Mouse (Mus musculus): ENCODE results near the gene Gnl2. TPM values are rescaled to one million over a fixed set of nuclear protein-coding genes. Genes with fewer than 3 reads are reported as not detected.

The Gnl2 gene
- 10 to 100 TPM; 50.5 to 68.9 TPM for total RNA-seq (2023)

GRCm38 (mm10) chr4:125015806-125016635 lies at the start of gene Gnl2:
Gene Gnl2 (plus strand): TSS chr4:125016585.

DNA sequence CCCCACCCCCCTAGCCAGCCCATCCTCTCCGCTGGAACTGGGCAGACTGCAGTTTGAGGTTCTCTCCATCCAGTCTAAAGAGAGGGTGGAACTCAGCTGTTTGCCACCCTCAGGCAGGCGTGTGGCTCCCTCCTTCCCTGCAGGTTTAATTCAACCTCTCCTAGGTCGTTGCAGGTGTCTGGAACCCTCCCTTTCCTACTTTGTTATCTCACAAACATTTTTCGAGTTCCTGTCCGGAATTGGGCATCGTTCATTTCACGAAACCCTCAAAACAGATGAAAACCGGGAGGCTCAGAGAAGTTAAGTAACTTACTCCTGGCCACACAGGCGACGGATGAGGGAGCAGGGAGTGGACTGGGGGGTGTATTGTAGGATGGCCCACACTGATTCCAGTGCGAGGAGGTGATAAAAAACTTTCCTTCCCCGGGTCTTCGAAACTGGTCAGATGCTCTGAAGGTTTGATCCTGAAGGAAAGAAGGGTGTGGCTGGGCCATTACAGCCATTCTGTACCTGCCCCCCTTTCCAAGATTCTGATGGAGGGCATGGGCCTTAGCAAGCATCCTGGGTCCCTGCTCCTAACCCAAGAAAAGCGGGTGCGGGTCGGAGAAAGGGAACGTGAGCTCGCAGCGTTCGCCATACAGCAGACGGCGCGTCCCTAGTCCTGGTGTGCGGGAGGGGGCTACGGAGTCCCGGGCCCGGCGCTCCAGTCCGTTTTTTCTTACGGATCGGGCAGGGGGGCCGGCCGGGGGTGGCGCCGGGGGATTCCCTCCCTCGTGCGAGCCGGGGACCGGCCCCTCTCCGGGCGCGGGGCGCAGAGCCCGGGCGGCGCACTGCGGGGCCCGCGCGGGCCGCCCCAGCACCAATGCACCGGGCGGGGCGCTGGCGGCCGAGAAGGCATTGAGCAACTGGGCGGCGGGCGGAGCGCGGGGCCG lies 30.4 kb upstream of the Gnl2 start, which contains the start of gene Rspo1:
Rspo1 (plus strand) TSS at position 760 of the 932 bp plus-strand sequence.

DNA sequence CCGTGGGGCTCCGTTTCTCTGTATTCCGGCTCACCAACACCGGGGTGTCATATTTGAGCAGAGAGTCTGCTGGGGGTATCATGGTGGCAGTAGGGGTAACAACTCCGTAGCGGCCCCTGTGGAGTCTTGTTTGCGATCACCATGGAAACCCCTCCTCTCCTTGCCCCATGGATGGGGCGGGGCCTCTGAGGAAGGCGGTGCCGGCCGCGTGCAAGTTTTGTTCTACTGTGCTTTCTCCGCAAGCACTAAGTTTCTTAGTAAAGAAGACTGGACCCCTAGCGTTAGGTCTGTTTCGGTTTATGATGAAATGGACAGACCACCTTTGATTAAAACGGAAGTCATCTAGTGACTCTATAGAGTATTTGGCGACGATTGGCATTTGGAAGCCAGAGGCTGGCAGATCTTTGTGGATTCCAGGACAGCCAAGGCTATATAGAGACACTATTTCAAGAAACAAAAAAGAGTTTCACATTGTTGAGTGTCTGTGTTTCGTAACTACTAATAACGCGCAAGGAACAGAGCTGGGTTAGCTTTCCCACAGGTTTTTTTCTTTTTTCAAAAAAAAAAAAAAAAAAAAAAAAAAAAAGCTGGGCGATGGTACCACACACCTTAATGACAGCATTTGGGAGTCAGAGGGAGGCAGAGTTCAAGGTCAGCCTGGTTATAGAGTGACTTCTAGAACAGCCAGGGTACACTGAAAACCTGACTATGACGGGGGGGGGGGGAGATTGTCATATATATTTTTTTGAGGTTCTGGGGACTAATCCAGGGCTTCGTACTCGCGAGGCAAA lies 49.3 kb downstream of the Gnl2 start, which contains the start of gene Dnali1:
Dnali1 (minus strand) TSS at position 187 of the 791 bp plus-strand sequence.

GRCm38 (mm10) chr4:125066490-125067370 lies 50.3 kb downstream of the Gnl2 start, which contains the start of gene Snip1:
Gene Snip1 (plus strand): TSS chr4:125066672.

DNA sequence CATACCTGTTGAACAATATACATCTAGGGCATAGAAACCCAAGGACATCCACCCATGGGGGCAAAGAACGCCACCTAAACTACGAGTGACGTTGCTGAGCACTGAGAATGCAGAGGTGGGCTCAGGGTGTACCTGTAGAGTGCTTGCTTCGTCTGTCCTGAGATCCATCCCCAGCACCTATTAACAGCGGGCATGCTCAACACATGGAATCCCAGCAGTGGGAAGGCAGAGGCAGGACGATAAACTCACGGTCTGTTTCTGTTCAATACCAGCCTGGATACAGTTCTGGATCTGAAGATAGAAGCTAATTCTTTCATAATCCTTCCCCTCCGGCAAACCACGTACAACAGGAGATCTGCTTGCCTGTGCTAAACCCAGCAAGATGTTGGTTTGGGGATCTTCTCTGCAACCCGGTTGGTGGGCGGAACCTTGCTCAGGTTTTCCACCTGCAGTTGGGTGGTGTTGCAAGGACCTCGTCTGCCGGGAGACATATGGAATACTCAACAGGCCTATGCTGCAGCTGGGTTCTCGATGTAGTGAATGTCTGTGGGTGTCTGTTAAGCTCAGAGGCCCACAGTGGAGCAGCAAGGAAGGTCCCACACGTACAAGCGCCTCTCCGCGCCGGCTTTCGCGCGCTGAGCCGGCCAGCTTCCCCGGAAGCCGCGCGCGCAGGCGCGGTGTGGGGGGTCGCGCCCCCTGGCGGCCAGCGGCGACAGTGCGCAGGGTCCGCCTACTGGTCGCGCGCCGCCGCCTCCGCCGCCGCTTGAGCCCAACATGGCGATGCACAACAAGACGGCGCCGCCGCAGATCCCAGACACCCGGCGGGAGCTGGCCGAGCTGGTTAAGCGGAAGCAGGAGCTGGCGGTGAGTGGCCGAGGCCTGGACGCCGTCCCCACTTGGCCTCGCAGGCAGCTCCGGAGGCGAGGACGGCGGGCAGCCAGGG lies 68.3 kb downstream of the Gnl2 start, which contains the start of gene Meaf6:
Meaf6 (plus strand) TSS at position 732 of the 943 bp plus-strand sequence.

Other genes with a start within 250 kb of the Gnl2 start
- gene Mtf1, start 214.5 kb upstream of the Gnl2 start, total RNA-seq (2023): 10 to 100 TPM; 51.5 to 53.4 TPM
- 10 to 100 TPM; 49.0 to 57.3 TPM for gene Yrdc, start 165.9 kb upstream of the Gnl2 start, total RNA-seq (2023)
- 10 to 100 TPM in 1 of 2 experiments, 1 to 10 TPM in 1; 9.9 to 10.7 TPM for gene 1110065P20Rik, start 165.4 kb upstream of the Gnl2 start, total RNA-seq (2023)
- under 1 TPM in 1 of 2 experiments, not detected in 1; 0.18 TPM for gene Maneal, start 154.4 kb upstream of the Gnl2 start, total RNA-seq (2023)
- not detected for gene Epha10, start 135.7 kb upstream of the Gnl2 start, total RNA-seq (2023)
- gene 9930104L06Rik, start 79.5 kb upstream of the Gnl2 start, total RNA-seq (2023): 10 to 100 TPM in 1 of 2 experiments, 1 to 10 TPM in 1; 9.5 to 12.9 TPM
- gene Cdca8, start 77.3 kb upstream of the Gnl2 start, total RNA-seq (2023): 10 to 100 TPM; 62.1 to 65.9 TPM
- 1 to 10 TPM; 2.1 to 2.6 TPM for gene Rspo1, start 30.2 kb upstream of the Gnl2 start, total RNA-seq (2023)
- gene Dnali1, start 49.1 kb downstream of the Gnl2 start, total RNA-seq (2023): not detected
- gene Snip1, start 50.1 kb downstream of the Gnl2 start, total RNA-seq (2023): 10 to 100 TPM; 31.7 to 32.7 TPM
- 10 to 100 TPM; 19.1 to 28.1 TPM for gene Meaf6, start 68.5 kb downstream of the Gnl2 start, total RNA-seq (2023)
- 100 to 1,000 TPM; 134 to 145 TPM for gene Zc3h12a, start 111.3 kb downstream of the Gnl2 start, total RNA-seq (2023)

Data from neutrophil, adult 59 days (primary cell).